Mouse (Mus musculus) neural tube, embryonic 10.5 days (tissue): ENCODE measurements around the gene AU022252.
A peak's percentile ranks its signal among the peaks of the same experiment; 100 is the strongest.
"Not testable (repeated sequence)": the region's sequence is repeated elsewhere in the genome, so short reads cannot be mapped to it uniquely, and the experiment has no call there.

Source experiments
- DNase-seq: peaks from one replicate; pipeline ENCODE4 v3.0.0-alpha.2; 2017; ENCODE audit warnings: low spot score; ENCODE audit errors: extremely low spot score

AU022252 gene

DNA sequence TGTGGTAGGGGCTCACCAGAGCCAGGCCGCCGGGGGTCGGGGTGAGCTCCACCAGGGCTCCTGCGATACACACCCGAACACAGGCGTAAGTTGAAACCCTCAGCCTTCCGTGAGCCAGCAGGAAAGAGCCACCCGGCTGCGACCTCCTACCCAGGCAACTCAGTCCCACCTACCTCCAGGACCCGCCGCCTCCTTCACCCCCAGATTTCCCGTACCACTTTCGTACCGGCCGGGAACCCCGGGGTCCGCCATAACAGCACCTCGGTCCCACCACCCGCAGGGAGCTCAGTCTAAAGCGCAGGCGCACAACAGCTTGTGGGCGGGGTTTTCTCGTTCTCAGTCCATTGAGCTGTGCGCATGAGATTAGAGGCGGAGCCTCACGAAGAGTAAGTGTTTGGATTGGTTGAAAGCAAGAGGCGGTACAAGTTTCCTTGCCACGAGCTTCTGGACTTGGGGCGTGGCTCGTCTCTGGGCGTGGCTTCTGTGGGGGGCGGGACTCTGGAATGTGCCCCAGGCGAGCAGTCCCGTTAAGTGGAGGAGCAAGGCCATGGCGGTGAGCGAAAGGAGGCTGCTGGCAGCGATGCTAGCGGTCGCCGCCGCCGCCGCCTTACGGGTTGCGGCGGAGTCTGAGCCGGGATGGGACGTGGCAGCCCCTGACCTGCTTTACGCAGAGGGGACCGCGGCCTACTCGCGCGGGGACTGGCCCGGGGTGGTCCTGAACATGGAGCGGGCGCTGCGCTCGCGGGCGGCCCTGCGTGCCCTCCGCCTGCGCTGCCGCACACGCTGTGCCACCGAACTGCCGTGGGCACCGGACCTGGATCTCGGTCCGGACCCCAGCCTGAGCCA, at the start of gene AU022252, which contains the start of gene P3h1:
AU022252 (minus strand) TSS at position 303 of the 846 bp plus-strand sequence.
P3h1 (plus strand) TSS at position 506 of the 846 bp plus-strand sequence.
- DNase-seq = peak; percentile 95

DNA sequence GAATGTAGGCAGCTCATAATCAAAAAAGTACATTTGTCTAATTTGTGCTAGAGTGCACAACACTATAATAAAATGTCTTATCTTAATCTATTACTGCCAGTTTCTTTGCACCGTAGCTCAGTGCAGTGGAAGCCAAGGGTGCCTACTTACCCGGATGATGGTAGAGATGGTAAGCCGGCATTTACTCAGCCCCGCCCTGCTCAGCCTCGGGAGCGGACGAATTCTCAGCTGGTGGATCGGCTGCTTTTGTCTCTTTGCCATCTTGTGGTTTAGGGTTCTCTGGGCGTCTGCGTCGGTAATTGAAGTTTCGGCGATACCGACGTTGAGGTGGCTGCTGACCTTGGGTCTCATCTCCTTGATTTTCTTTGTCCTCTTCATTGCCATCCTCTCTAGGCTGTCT, 46.3 kb upstream of the AU022252 start:
- not testable (repeated sequence) for DNase-seq

GRCm38 (mm10) chr4:119275726-119276125, 43.2 kb upstream of the AU022252 start:
- DNase-seq = no peak

- DNase-seq = no peak
These were observed 42.7 kb upstream of the AU022252 start for GRCm38 (mm10) chr4:119275226-119275625.

DNA sequence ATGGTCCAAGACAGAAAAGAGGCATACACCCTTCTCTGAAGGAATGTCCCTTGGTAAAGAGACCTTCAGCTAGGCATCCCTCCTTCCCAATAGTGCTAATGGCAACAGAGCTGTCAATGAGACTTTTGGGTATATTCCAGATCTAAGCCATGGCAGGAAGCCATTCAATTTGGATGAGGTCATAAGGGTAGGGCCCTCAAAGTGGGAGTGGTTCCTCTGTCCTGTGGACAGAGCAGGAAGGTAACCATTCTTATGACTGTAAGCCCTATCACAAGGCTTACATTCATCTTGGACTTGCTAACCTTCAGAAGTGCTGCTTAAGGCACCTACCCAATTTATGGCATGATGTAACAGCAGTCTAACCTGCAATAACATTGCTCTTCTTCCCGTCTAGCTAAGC, 42.1 kb upstream of the AU022252 start:
- DNase-seq = no peak

DNA sequence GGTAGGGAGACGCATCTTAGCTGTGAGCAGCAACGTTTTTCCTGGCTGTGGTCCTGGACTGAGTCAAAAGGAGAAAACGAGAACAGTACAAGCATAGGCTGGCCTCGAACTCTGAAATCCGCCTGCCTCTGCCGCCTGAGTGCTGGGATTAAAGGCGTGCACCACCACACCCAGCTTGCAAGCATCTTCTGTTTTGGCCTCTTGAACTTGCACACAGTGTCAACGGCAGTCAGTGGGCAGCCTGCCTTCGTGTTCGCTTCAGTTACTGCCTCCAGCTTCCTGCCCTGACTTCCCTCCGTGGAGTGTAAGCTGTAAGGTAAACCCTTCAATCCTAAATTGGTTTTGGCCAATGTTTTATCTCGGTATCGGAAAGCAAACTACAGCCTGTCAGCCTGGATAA, 34.1 kb upstream of the AU022252 start:
- DNase-seq = no peak

DNA sequence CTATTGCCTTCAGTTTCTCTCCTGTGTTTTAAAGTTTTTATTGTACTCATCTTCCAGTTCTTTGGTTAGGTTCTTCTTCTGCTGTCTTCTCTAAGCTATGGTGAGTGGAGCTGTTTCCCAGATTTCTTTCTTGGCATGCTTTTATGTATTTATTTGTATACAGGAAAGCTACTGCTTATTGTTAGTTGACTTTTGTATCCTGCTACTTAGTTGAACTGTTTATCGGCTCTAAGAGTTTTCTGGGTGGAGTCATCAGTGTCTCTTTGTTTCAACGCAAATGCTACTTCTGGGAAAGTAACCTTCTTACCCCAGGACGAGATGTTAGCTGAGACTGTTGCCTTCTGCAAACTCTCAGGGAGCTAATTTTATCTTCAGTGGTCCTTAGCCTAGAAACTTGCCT, 30.9 kb upstream of the AU022252 start:
- DNase-seq = no peak

- no peak for DNase-seq
These were observed 30.0 kb upstream of the AU022252 start for GRCm38 (mm10) chr4:119262483-119262882.

- no peak for DNase-seq
These were observed 28.7 kb upstream of the AU022252 start for GRCm38 (mm10) chr4:119261087-119261713.

DNA sequence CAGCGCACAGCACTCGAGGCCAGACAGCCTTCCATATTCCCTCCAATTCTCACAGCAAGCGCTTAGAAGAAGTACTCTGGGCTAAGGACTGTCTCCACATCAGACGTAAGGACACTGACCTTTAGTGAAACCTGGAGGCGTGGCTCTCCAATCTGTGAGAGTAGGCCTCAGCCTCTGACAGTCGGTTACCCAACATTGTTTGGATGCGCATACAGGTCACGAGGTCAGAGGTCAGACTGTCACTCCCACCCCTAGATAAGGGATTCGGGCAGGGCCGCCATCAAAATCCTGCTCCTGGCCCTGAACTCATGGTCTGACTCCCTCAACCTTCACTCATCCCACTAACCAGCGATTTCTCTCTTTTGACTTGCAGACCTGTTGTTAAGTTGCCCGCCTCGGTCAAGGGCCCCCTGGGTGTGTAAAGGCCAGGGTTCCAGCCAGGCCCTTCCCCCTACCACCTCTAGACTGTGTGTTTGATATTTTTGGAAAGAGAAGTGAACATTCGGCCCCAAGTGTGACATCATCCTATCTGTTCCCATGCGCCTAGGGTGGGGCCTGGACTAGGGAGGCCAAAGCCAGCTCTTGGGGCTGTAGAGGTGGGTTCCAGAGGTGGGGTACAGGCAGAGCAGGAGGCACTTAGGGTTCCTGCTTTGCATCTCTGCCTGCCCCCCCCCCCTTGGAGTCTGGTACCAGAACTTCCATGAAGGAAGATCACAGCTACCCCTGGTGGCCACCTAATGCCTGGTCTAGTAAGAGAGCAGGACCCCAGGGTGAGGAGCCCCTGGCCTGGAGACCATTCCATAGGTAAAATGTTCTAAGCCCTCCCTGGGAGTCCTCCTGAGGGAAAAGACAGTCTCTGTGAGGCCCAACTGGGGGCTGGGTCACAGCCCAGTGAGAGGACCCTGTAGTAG, 27.1 kb upstream of the AU022252 start:
- DNase-seq = no peak

DNA sequence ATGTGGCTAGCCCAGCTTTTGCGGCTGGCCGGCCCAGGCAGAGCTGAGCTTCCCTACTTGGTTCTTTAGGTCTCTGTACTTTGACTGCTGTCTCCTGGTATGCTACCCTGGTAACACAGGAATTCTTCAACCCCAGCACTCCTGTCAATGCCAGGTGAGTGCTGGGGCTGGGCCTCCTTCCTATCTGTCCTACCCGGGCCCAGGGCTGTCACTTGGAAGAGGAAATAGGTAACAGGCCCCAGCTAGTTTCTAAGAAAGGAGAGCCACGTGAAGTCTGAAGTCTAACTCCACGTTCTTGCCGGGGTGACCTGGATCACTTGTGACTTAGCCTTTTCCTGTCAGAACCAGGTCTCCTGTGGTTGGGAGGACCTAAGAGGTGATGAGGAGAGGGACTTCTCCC, 24.6 kb upstream of the AU022252 start:
- DNase-seq = no peak

- no peak for DNase-seq
These were observed 22.8 kb upstream of the AU022252 start, which contains the start of gene Cldn19 for GRCm38 (mm10) chr4:119255351-119255750. Cldn19 (plus strand) TSS chr4:119255414.

GRCm38 (mm10) chr4:119254012-119254618, 21.6 kb upstream of the AU022252 start:
- no peak for DNase-seq

DNA sequence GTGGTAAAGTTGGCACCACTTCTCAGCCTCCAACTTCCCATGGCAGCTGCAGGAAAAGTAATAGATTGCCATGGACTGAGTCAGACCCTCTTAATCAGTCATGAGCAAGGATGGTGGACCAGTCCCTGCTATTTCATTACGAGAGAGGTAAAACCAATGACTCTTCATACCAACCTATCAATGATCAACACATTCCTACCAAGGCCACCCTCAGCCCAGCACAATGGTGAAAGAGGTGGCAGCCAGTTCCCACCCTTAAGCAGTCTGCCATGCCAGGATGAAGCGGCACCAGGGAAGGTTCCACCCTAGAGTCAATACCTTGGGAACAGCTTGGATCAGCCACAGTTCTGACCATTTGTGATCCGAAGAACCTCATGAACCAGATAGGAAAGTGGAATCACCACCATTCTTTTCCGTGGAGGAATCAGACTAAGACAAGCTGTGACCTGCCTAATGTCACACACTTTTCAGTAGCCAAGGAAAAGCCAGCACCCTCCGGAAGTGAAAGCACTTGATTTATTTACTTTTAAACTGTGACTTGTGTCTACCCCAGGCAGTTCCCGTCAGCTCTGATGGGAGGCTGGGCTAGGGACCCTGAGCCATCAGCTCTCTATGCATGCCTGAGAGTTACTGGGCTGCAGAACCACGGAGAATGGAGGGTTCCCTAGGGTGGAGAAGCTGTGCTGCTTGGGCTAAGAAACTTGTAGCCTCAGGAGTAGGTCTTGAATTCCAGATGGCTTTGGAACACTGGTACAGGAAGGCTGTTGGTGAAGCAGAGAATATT, 19.7 kb upstream of the AU022252 start:
- no peak for DNase-seq

- DNase-seq = no peak
These were observed 16.0 kb upstream of the AU022252 start for GRCm38 (mm10) chr4:119248407-119248965.

GRCm38 (mm10) chr4:119247462-119248235, 15.1 kb upstream of the AU022252 start:
- peak; percentile 59 for DNase-seq

GRCm38 (mm10) chr4:119246688-119247225, 14.2 kb upstream of the AU022252 start:
- no peak for DNase-seq

DNA sequence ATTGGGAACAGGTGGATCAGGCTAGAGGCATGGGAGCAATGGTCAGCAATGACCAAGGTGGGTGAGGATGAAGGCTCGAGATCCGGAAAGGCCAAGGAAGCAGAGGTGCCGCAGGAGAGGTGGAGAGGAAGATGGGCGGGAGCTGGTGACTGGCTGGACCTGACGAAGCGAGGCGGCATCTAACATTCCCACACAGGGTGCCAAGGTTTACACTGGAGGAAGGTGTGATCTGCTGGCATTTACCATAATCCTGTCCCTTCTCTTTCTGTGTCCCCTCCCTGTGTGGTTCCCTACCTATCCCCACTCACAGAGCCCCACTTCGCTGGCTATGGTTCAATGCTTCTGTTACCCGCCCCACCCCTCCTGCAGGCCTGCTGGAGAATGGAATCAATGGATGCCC, 13.4 kb upstream of the AU022252 start:
- DNase-seq = no peak

- no peak for DNase-seq
These were observed 13.0 kb upstream of the AU022252 start for GRCm38 (mm10) chr4:119245556-119245955.
